Mouse (Mus musculus) heart, postnatal 0 days (tissue): ENCODE data around the gene Stat4. TPM values are rescaled to one million over a fixed set of nuclear protein-coding genes. Genes with fewer than 3 reads are reported as not detected.

ENCODE experiments used
- ATAC-seq: fragments of 200-750 bp; cut with Nextera tagmentation; 2 replicates; pipeline ENCODE4 v1.8.0; 2017; ENCODE audit warnings: low read depth, moderate number of reproducible peaks, moderate library complexity; ENCODE audit not compliant: insufficient read depth
- DNase-seq: peaks from one replicate; pipeline ENCODE4 v3.0.0-alpha.2; 2016; ENCODE audit warnings: low spot score
- H3K27ac ChIP-seq: fragments of 300-500 bp; sonication (generic); 2 replicates; pipeline ENCODE4 v1.5.1; 2014; ENCODE audit warnings: low read depth, mild to moderate bottlenecking
- H3K27me3 ChIP-seq: fragments of 300-500 bp; sonication (generic); 2 replicates; pipeline ENCODE4 v1.6.1; 2014; ENCODE audit warnings: low read length, mixed read lengths; ENCODE audit not compliant: control insufficient read depth, insufficient read depth
- H3K36me3 ChIP-seq: fragments of 300-500 bp; sonication (generic); replicated peaks from 2 replicates; pipeline ENCODE4 v1.6.1; 2014; ENCODE audit warnings: low read length, mixed read lengths; ENCODE audit not compliant: control insufficient read depth, insufficient read depth
- H3K4me1 ChIP-seq: fragments of 300-500 bp; sonication (generic); 2 replicates; pipeline ENCODE4 v1.6.1; 2014; ENCODE audit warnings: antibody characterized with exemption; ENCODE audit not compliant: control insufficient read depth, insufficient read depth
- H3K4me2 ChIP-seq: fragments of 300-500 bp; sonication (generic); 2 replicates; pipeline ENCODE4 v1.6.1; 2014; ENCODE audit warnings: low read depth, mild to moderate bottlenecking, low read length, moderate library complexity
- H3K4me3 ChIP-seq: fragments of 300-500 bp; sonication (generic); 2 replicates; pipeline ENCODE4 v1.5.1; 2014; ENCODE audit warnings: low read depth, low read length
- H3K9ac ChIP-seq: fragments of 300-500 bp; sonication (generic); replicated peaks from 2 replicates; pipeline ENCODE4 v1.6.1; 2014; ENCODE audit warnings: low read depth, low read length, mixed read lengths
- H3K9me3 ChIP-seq: fragments of 300-500 bp; sonication (generic); replicated peaks from 2 replicates; pipeline ENCODE4 v1.6.1; 2016; ENCODE audit warnings: low read length; ENCODE audit not compliant: control insufficient read depth
- CTCF ChIP-seq: IDR thresholded peaks from 2 replicates; pipeline ENCODE4 v1.5.1; 2016; ENCODE audit warnings: antibody characterized with exemption, control low read depth, low read depth
- EP300 ChIP-seq: IDR thresholded peaks from 2 replicates; pipeline ENCODE4 v1.6.1; 2016; ENCODE audit warnings: antibody characterized with exemption, low read depth
- WGBS: fragments of 180-500 bp; shearing (Covaris S2); extraction: QIAGEN DNeasy Blood & Tissue Kit; methylation state at CpG from one replicate; pipeline ENCODE4 v1.1.7; 2014; 5-methylcytosine and 5-hydroxymethylcytosine counted together
- polyA plus RNA-seq: library from polyadenylated mRNA; unstranded; fragments of >200 nt; fragmentation: Nextera tagmentation; extraction: Ambion mirVana; gene quantifications from 2 replicates; pipeline ENCODE4 v1.2.1, GENCODE M21; 2015
- total RNA-seq: library from RNA; depleted of rRNA; stranded (reverse); fragments of >200 nt; gene quantifications from 2 replicates; pipeline ENCODE4 v1.2.3, GENCODE M21; 2014; ENCODE audit warnings: low replicate concordance

Gene Stat4
- total and polyA plus RNA-seq, 2 experiments from 2014 or later = 0.27 to 0.33 TPM

DNA sequence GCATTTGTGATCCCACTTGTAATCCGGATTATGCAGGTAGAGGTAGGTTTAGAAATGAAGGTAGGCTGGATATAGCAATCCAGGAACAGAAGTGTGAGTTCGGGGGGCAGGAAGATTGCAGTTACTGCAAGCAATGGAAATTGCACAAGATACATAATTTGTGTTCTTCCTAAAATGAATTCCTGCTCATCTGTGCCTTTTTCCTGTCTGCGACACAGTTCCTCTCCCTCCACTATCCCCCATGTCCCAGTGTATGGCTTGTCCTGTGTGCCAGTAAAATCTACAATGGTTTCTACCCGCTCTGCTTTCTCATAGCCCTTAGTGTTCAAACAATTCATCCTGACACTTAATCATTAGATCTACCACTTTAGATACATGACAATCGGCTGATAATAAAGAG lies 41.7 kb downstream of the Stat4 start:
- H3K4me1 ChIP-seq = no peaks in the 10 kb centered on the region
- 88% methylated on average over 5 of the region's 5 CpGs for WGBS
- no peaks in the 10 kb centered on the region for H3K27me3 ChIP-seq
- no peak overlapping the region for H3K27ac ChIP-seq
- DNase-seq = no peak
- no peaks in the 10 kb centered on the region for H3K36me3 ChIP-seq
- no peak overlapping the region for H3K9ac ChIP-seq
- H3K4me2 ChIP-seq = no peak overlapping the region
- no peak overlapping the region for H3K4me3 ChIP-seq
- H3K9me3 ChIP-seq = no peaks in the 10 kb centered on the region
- no peak for TF ChIP-seq EP300
- TF ChIP-seq CTCF = no peak
- ATAC-seq = no peak

GRCm38 (mm10) chr1:52034816-52035752 lies 48.1 kb downstream of the Stat4 start:
- no peak overlapping the region for H3K4me3 ChIP-seq
- no peaks in the 10 kb centered on the region for H3K9me3 ChIP-seq
- H3K27ac ChIP-seq = no peak overlapping the region
- ATAC-seq = no peak
- H3K4me1 ChIP-seq = no peaks in the 10 kb centered on the region
- H3K27me3 ChIP-seq = no peaks in the 10 kb centered on the region
- no peak for DNase-seq
- TF ChIP-seq CTCF (no peak), EP300 (no peak)
- WGBS = 71% methylated on average over 12 of the region's 12 CpGs
- H3K9ac ChIP-seq = no peak overlapping the region
- no peak overlapping the region for H3K4me2 ChIP-seq
- H3K36me3 ChIP-seq = no peaks in the 10 kb centered on the region

DNA sequence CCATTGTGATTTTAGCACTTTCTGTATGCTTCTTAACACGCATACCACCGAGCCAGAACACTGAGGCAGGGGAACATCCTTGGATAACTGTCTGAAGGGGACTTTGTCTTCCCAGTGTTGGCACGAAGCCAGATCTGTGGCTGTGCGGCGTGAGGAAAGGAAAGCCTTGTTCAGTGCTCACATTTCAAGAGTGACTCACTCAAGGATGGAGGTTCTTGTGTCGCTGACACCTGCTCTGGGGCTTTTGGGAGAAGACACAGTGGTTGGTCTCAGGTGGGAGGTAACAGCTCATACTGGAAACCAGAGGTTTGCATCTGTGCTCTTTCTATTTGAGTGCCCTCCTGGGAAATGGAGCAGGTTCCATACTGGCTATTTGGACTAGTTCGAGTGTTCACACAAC lies 52.2 kb downstream of the Stat4 start:
- TF ChIP-seq EP300 = no peak
- no peak for TF ChIP-seq CTCF
- WGBS = 38% methylated on average over 7 of the region's 7 CpGs
- ATAC-seq = no peak
- no peaks in the 10 kb centered on the region for H3K36me3 ChIP-seq
- no peak for DNase-seq
- no peak overlapping the region for H3K9ac ChIP-seq
- no peaks in the 10 kb centered on the region for H3K27me3 ChIP-seq
- no peak overlapping the region for H3K4me2 ChIP-seq
- H3K4me1 ChIP-seq = no peaks in the 10 kb centered on the region
- no peaks in the 10 kb centered on the region for H3K9me3 ChIP-seq
- H3K27ac ChIP-seq = no peak overlapping the region
- no peak overlapping the region for H3K4me3 ChIP-seq

DNA sequence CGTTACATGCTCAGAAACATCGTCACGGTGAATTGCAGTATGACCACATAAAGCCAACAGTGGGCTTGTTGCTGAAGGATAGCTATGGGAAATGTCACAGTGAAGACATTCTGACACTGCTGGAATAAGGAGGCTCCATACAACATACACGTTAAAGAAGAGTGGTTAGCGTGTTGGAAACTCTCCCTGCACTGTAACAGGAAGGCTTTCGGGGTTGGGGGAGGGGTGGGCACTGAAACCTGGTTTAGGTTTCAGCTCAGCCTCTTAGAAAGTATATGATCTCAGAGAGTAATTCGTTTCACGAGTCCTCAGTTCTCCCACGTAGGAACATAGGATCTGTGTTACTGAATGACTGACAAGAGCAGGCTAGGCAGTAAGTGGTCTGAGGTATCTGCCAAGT lies 52.7 kb downstream of the Stat4 start:
- Histone ChIP-seq H3K27me3 (no peaks in the 10 kb centered on the region), H3K4me1 (no peaks in the 10 kb centered on the region), H3K9ac (no peak overlapping the region), H3K9me3 (no peaks in the 10 kb centered on the region), H3K36me3 (no peaks in the 10 kb centered on the region), H3K4me2 (no peak overlapping the region), H3K4me3 (no peak overlapping the region), H3K27ac (no peak overlapping the region)
- no peak for TF ChIP-seq EP300
- TF ChIP-seq CTCF = no peak
- WGBS = 73% methylated on average over 9 of the region's 9 CpGs
- DNase-seq (no peak), ATAC-seq (no peak)

GRCm38 (mm10) chr1:52040366-52041061 lies 53.6 kb downstream of the Stat4 start:
- Histone ChIP-seq H3K9ac (no peak overlapping the region), H3K4me1 (no peaks in the 10 kb centered on the region), H3K36me3 (no peaks in the 10 kb centered on the region), H3K4me2 (no peak overlapping the region), H3K27ac (no peak overlapping the region), H3K27me3 (no peaks in the 10 kb centered on the region), H3K9me3 (no peaks in the 10 kb centered on the region), H3K4me3 (no peak overlapping the region)
- TF ChIP-seq CTCF = no peak
- no peak for TF ChIP-seq EP300
- DNase-seq (no peak), ATAC-seq (no peak)
- 80% methylated on average over 11 of the region's 11 CpGs for WGBS
